Mouse (Mus musculus) stomach, postnatal 0 days (tissue): ENCODE results near the gene Mak. TPM values are rescaled to one million over a fixed set of nuclear protein-coding genes. Genes with fewer than 3 reads are reported as not detected.
A peak's percentile ranks its signal among the peaks of the same experiment; 100 is the strongest.
"Not testable (repeated sequence)": the region's sequence is repeated elsewhere in the genome, so short reads cannot be mapped to it uniquely, and the experiment has no call there.

Experiments used
- ATAC-seq: fragments of 200-750 bp; cut with Nextera tagmentation; 2 replicates; pipeline ENCODE4 v1.8.0; 2017; ENCODE audit not compliant: low FRiP score, low TSS enrichment
- DNase-seq: peaks from one replicate; pipeline ENCODE4 v3.0.0-alpha.2; 2016; ENCODE audit warnings: low spot score
- H3K27ac ChIP-seq: fragments of 300-500 bp; sonication (generic); replicated peaks from 2 replicates; pipeline ENCODE4 v1.5.1; 2014; ENCODE audit warnings: mild to moderate bottlenecking, control low read depth
- H3K27me3 ChIP-seq: fragments of 300-500 bp; sonication (generic); 2 replicates; pipeline ENCODE4 v1.6.1; 2014; ENCODE audit warnings: low read length; ENCODE audit not compliant: control insufficient read depth, insufficient read depth
- H3K36me3 ChIP-seq: fragments of 300-500 bp; sonication (generic); 2 replicates; pipeline ENCODE4 v1.6.1; 2014; ENCODE audit warnings: low read length, mixed read lengths; ENCODE audit not compliant: control insufficient read depth, insufficient read depth
- H3K4me1 ChIP-seq: fragments of 300-500 bp; sonication (generic); replicated peaks from 2 replicates; pipeline ENCODE4 v1.6.1; 2014; ENCODE audit warnings: antibody characterized with exemption; ENCODE audit not compliant: control insufficient read depth, insufficient read depth
- H3K4me2 ChIP-seq: fragments of 300-500 bp; sonication (generic); replicated peaks from 2 replicates; pipeline ENCODE4 v1.6.1; 2014; ENCODE audit warnings: low read depth, mild to moderate bottlenecking, control low read depth, moderate library complexity
- H3K4me3 ChIP-seq: fragments of 300-500 bp; sonication (generic); 2 replicates; pipeline ENCODE4 v1.5.1; 2014; ENCODE audit warnings: low read depth, low read length, control low read depth
- H3K9ac ChIP-seq: fragments of 300-500 bp; sonication (generic); 2 replicates; pipeline ENCODE4 v1.6.1; 2014; ENCODE audit warnings: mild to moderate bottlenecking, low read length, control low read depth, mixed read lengths
- H3K9me3 ChIP-seq: fragments of 300-500 bp; sonication (generic); 2 replicates; pipeline ENCODE4 v1.6.1; 2016; ENCODE audit warnings: low read length; ENCODE audit not compliant: control insufficient read depth
- CTCF ChIP-seq: IDR thresholded peaks from 2 replicates; pipeline ENCODE4 v1.5.1; 2016; ENCODE audit warnings: antibody characterized with exemption, low read depth, mild to moderate bottlenecking, moderate library complexity
- EP300 ChIP-seq: optimal IDR thresholded peaks from 2 replicates; pipeline ENCODE3; 2016; ENCODE audit warnings: antibody characterized with exemption
- WGBS: fragments of 180-500 bp; shearing (Covaris S2); extraction: QIAGEN DNeasy Blood & Tissue Kit; methylation state at CpG from one replicate; pipeline ENCODE4 v1.1.7; 2014; 5-methylcytosine and 5-hydroxymethylcytosine counted together
- polyA plus RNA-seq: library from polyadenylated mRNA; unstranded; fragments of >200 nt; fragmentation: Nextera tagmentation; extraction: Ambion mirVana; gene quantifications from 2 replicates; pipeline ENCODE4 v1.2.1, GENCODE M21; 2015

Mak gene
- polyA plus RNA-seq, 1 experiment from 2014 or later: 0.24 TPM

DNA sequence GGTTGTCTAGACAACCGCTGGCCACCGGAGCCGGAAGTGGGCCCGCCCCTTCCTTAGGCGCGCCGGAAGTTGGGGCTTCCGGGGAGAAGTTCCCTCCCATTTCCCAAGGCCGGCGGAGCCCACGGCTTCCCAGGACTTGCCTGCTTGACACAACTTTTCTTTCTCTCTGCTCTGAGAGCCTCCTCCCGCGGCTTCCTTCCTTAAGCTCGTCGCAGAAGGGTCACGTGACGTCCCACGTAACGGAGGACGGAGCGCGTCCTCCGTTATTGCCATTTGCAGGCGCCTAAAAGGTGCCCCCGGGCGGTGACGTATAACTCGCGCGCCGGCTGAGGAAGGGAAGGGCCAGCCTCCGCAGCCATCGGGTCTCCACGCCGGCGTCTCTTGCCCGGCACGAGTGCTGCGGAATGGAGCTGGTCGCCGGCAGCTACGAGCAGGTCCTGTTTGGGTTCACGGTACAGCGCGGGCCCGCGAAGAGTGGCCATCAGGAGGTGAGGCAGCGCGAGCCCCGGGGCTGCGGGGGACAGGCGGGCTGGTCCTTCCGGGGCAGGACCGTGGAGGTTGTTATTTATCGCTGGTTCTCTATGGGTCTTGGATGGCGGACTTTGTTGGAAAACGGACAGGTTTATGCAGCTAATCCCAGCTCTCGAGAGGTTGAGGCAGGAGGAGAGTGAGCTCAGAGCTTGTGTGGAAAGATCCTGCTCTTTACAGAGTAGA, 78.4 kb downstream of the Mak start, which contains the start of gene Pak1ip1:
TSS of gene Pak1ip1 (plus strand) at position 98 of the 714 bp plus-strand sequence.
- Histone ChIP-seq H3K4me1 (0 out of 2 replicates have a peak, but pooled peaks cover 3% of the 10 kb centered on the region), H3K27me3 (no peaks in the 10 kb centered on the region), H3K36me3 (peaks cover 9% of the 10 kb centered on the region), H3K4me2 (peak within 1 kb of the TSS; percentile 68), H3K9me3 (no peaks in the 10 kb centered on the region), H3K27ac (peak within 1 kb of the TSS; percentile 98), H3K9ac (peak within 1 kb of the TSS; percentile 85), H3K4me3 (peak within 1 kb of the TSS; percentile 97)
- DNase-seq (peak; percentile 94), ATAC-seq (peak; percentile 96)
- WGBS: under 1% methylated on average over 58 of the region's 58 CpGs
- peak; percentile 1; the same call in 1 of the 2 replicates for TF ChIP-seq CTCF
- TF ChIP-seq EP300: peak; percentile 83

DNA sequence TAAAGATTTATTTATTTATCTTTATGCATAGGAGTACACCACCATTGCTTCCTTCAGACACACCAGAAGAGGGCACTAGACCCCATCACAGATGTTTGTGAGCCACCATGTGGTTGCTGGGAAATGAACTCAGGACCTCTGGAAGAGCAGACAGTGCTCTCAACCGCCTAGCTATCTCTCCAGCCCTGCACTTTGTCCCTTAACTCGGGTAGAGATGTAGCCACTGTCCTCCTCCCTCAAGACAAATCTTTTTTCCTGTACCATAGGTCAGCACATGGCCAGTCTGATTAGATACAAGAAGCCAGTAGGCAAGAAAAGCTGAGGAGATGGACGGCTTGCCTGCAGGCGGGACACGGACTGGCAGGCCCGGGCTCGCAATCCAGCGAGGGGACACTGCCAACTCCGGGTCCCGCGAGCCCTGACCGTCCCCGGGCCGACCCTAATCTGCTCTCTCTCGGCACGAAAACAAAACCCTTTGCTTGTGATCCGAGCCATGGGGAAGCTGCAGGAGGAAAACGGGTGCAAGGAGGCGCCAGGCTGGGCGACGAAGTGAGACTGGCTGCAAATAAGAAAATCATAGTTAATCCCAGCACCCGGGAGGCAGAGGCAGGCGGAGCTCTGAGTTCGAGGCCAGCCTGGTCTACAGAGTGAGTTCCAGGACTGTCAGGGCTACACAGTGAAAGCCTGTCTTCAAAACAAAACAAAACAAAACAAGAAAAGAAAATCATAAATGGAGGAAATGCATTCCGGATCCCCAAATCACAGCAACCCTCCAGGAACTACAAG, 79.2 kb downstream of the Mak start:
- Histone ChIP-seq H3K27ac (peak overlapping the region; percentile 98), H3K4me2 (peak overlapping the region; percentile 68), H3K27me3 (no peaks in the 10 kb centered on the region), H3K4me3 (peak overlapping the region; percentile 97), H3K36me3 (0 out of 2 replicates have a peak, but pooled peaks cover 2% of the 10 kb centered on the region), H3K4me1 (0 out of 2 replicates have a peak, but pooled peaks cover 3% of the 10 kb centered on the region), H3K9me3 (no peaks in the 10 kb centered on the region), H3K9ac (peak overlapping the region; percentile 85)
- TF ChIP-seq CTCF: peak; percentile 69
- no peak for TF ChIP-seq EP300
- ATAC-seq: peak; percentile 40
- DNase-seq: peak; percentile 59
- WGBS: 1% methylated on average over 25 of the region's 25 CpGs

DNA sequence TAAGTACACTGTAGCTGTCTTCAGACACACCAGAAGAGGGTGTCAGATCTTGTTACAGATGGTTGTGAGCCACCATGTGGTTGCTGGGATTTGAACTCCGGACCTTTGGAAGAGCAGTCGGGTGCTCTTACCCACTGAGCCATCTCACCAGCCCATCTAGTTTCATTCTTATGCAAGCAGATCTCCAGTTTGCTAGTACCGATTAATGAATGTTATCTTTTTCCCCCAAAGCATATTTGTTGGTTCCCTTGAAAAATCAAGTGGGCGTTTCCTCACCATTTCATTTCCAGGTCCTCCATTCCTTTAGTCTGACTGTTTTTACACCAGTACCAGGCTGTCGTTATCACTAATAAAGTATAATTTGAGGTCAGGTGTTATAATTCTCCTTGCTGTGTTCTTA, 81.0 kb downstream of the Mak start:
- ATAC-seq, DNase-seq, H3K36me3 ChIP-seq, H3K27me3 ChIP-seq, H3K4me1 ChIP-seq, H3K27ac ChIP-seq, H3K9ac ChIP-seq, H3K9me3 ChIP-seq, H3K4me3 ChIP-seq, H3K4me2 ChIP-seq: not testable (repeated sequence)
- WGBS: 83% methylated on average over 5 of the region's 5 CpGs

DNA sequence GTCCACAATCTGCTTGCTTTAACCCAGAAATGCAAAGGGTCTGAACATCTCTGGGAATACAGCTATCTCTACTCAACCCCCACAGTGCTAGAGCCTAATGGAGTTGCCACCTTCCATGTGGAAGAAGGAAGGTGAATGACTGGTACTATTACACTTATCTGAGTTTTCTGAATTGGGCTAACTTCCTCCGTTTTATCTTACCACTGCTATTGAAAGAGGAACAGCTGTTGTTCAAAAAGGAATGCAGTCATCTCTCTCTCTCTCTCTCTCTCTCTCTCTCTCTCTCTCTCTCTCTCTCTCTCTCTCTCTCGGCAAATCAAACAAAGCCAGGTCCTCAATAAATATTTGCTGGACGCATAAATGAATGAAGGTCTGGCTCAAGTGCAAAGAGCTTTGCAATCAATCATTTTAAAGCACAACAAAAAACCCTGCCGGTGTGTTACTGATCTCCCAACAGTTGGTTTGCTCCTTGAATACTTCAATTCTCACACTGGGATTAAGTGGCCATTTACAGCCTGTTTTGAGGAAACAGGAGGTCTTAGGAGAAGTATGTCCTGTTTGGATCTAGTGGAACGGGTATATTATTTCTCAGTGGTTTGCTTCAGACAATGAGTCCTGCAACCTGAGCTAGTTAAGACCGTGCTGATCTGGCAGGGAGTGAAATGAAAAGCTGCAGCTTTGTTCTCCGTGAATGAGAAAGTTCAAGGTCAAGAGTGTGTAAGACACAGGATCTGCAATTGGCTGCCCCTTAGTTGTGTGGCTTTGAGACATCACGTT, 84.8 kb downstream of the Mak start:
- H3K9ac ChIP-seq: peak overlapping the region; percentile 23; the same call in 1 of the 2 replicates
- no peak for TF ChIP-seq CTCF
- TF ChIP-seq EP300: no peak
- WGBS: 3% methylated on average over 8 of the region's 8 CpGs
- H3K27me3 ChIP-seq: no peaks in the 10 kb centered on the region
- H3K4me3 ChIP-seq: no peak overlapping the region
- H3K27ac ChIP-seq: peak overlapping the region; percentile 45; the same call in 1 of the 2 replicates
- DNase-seq (peak; percentile 15), ATAC-seq (peak; percentile 67)
- no peaks in the 10 kb centered on the region for H3K4me1 ChIP-seq
- no peaks in the 10 kb centered on the region for H3K36me3 ChIP-seq
- H3K4me2 ChIP-seq: peak overlapping the region; percentile 38
- no peaks in the 10 kb centered on the region for H3K9me3 ChIP-seq

DNA sequence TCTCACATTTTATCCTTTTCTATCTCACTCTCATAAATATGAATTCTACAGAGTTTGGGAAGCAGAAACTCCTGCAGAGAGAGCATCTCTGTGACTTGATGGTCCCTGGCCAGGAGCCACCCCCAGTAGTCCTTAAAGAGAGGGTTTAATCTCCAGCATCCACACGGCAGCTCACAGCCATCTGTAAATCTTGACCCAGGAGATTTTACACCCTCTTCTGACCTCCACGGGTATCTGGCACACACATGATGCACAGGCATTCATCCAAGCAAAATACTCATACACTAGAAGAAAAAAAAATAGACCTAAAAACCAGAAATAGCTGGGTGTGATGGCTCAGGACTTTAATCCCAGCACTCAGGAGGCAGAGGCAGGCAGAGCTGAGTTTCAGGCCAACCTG, 91.1 kb downstream of the Mak start:
- Histone ChIP-seq H3K36me3 (no peaks in the 10 kb centered on the region), H3K9me3 (no peaks in the 10 kb centered on the region), H3K27ac (no peak overlapping the region), H3K4me2 (no peak overlapping the region), H3K27me3 (no peaks in the 10 kb centered on the region), H3K9ac (no peak overlapping the region), H3K4me1 (no peaks in the 10 kb centered on the region), H3K4me3 (no peak overlapping the region)
- TF ChIP-seq CTCF (no peak), EP300 (no peak)
- no peak for DNase-seq
- no peak for ATAC-seq
- WGBS: 56% methylated on average over 2 of the region's 2 CpGs
